Mouse (Mus musculus) megakaryocyte, embryonic 14.5 days (primary cell): ENCODE results near the gene Rasl11b.

Experiments
- FLI1 ChIP-seq: IDR thresholded peaks from 2 replicates; pipeline ENCODE4 v1.6.1; 2012; ENCODE audit warnings: low read length, inconsistent platforms, mixed read lengths
- GATA1 ChIP-seq: IDR thresholded peaks from 3 replicates; pipeline ENCODE4 v1.6.1; 2012; ENCODE audit warnings: mixed read lengths, low read length, inconsistent platforms, borderline replicate concordance

DNA sequence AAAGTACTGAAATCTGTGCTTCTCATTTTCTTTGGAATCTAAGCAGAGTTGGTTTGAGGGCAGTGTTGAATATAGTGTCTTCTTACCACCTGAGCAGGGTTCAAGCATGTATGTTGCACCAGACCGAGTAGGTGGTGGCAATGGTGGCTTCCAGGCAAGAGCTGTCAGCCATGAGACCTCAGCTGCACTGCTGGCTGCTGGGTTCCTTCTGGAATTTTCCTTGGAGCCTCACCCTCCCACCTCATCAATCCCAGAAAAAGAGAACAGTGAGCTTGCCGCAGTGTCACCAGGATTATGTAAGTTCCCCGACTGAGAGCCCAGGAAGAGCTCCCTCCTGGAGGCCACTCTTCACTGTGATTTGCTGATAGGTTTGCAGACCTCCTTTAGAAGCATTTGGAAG is 12.1 kb downstream of the Rasl11b start:
- TF ChIP-seq GATA1 (no peak), FLI1 (no peak)
